Mouse (Mus musculus) brain, embryonic 18.5 days (tissue): ENCODE measurements at regions not wholly inside any gene's neighbourhood (a gene's known extent, or its start where the extent isn't known, plus 50 kb on each side); places are given as distances from the start of the nearest gene placed in this dataset.

Experiments
- DNase-seq: peaks from one replicate; pipeline ENCODE4 v3.0.0-alpha.2; 2012; ENCODE audit warnings: low read depth, low spot score

GRCm38 (mm10) chr16:39650616-39651015 is 333.5 kb upstream of the Lsamp start:
- no peak for DNase-seq

DNA sequence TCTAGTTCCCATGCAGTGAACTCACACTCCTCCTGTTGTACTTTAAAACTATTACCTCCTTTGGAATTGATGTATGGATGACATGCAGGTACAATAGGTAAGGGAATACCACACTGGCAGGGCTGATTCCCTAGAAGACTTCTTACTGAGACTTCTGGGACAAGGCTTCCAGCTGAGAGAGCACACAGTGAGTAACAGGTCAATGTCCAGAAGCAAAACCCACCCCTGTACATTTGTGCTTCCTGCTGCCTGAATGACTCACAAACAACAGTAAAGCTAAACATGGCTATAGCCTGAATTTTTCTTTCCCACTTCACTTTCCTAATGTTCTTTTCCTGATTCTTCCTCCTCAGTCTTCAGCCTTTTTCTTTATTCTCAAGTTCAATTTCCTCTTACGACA is 316.3 kb upstream of the Lsamp start:
- no peak for DNase-seq

- no peak for DNase-seq
These were observed 311.8 kb upstream of the Lsamp start for GRCm38 (mm10) chr16:39672096-39672985.

GRCm38 (mm10) chr16:39675775-39676174 is 308.4 kb upstream of the Lsamp start:
- DNase-seq: peak; percentile 49

GRCm38 (mm10) chr16:39678285-39678684 is 305.9 kb upstream of the Lsamp start:
- no peak for DNase-seq

DNA sequence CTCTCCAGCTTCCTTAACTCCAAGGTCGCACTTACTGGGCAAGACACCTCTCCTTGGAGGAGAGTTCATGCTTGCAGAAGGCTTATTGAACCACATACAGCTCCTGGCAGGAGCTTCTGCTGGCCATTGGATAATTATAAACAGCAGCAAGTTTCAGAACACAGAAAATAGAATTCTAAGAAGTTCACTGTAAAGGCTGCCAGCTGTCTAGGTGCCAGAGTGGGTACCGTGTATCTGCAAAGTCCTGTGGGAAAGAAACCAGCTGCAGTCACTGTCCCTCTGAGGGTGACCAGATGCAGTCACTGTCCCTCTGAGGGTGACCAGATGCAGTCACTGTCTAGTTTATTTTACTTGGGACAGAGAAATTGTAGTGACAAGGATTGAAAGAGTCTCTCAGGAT is 291.1 kb upstream of the Lsamp start:
- DNase-seq: no peak

GRCm38 (mm10) chr16:39695855-39696254 is 288.3 kb upstream of the Lsamp start:
- no peak for DNase-seq

- DNase-seq: no peak
These were observed 285.0 kb upstream of the Lsamp start for GRCm38 (mm10) chr16:39699201-39699600.

DNA sequence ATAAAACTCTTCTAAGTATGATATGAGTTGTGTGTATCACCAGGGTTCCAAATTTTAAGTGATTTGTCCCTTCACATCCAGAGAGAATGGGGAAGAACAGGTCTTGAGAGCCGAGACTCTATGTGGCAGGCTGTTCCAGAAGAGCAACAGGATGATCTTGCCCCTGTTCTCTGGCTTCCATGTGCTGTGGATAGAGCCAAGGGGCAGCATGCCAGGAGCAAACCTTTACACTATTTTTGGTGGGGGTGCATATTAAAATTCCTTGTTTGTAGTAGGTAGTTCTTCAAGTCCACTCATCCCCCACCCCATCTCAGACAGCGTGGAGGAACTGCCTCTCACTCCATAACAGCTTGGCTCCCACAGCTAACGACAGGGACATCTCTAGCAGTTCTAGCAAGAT is 278.0 kb upstream of the Lsamp start:
- no peak for DNase-seq

DNA sequence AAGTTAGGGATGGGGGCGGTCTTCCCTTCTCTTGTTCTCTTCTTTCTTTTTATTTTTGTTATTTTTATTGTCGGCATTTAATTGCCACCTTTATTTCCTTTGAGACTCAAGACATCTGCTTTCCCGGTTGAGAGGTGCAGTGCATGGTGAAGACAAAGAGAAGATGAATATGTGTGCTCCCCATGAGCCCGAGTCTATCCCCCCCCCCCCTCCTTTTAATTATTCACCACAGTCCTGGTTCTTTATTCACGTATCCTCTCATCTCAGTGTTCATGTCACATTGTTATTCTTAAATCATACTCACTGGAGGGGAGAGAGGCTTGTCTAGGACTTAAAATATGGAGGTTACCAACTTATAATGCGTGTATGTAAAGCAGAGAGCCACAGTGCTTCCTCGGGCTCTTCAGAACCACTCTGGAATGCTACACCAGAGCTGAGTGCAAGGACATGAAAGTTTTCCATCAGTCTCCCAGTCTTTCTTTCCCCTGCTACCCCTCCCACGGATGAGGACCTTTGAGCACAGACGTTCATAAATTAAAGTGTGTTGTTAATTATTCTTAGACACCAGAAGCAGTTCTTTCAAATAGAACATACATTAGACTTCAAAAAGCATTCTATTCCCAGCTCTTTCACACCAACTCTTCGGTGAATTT is 274.6 kb upstream of the Lsamp start:
- no peak for DNase-seq

DNA sequence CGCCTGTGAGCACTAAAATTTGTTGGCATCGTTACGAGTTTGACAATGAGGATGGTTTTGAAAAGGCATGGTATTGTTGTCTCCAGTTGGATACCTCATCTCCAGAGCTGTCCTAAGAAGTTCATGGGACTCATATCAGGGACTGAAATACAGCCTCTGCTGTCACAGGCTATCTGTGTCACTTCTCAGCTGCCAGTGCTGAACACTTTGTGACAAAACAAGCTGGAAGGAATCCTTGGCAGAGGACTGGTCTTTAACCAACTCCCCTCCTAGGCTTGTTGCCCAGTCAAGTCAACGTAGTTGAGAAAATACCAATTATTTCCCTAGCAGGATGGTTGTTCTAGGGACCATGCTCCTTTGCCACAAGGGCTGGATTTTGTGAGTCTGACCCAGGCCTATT is 256.6 kb upstream of the Lsamp start:
- no peak for DNase-seq

DNA sequence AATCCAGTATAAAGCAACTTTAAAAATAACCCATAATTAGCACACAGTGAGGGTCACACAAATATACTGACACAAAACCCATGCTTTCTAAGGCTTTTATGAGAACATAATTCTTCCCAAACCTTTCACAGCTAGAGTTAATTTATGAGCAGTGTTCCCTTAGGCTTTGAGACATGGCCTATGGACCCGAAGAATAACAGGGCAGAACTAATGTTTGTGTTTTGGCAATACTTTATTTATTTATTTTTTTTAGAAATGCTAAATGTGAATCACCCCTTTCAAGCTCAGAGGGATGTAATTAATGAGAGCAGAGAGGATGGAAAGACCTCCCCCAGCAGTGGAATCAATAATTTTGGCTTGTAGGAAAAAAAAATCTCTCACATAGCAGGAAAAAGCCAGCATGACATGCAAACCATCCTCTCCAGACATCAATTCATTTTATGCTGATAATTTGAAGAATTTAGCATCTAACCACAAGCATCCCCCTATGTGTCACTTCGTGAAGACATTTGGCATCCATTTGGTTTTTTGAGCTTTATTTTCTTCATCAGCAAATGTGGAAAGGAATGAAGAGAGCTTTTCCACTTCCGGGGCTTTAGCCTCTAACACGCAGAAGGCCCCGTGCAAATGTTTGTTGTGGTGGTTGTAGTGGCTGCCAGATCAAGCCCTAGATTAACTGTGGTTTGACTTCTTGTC is 238.0 kb upstream of the Lsamp start:
- DNase-seq: no peak

DNA sequence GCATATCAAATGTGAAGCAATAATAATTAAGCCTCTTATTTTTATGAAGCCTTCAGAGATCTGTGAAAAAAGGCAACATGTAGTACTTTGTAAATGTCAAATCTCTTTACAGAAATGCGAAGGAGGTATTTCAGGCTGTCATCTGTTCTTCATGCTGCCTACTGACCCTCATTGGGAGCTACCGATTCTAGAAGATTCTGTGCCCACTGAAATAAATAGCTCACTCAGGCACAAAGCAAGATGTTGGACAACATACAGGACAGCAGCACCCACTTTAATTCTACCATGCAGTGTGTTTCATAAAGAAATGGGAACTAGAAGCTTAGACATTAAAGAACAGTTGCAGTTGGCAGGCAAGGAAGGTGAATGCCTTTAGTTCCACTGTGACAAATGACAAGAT is 232.4 kb upstream of the Lsamp start:
- no peak for DNase-seq

DNA sequence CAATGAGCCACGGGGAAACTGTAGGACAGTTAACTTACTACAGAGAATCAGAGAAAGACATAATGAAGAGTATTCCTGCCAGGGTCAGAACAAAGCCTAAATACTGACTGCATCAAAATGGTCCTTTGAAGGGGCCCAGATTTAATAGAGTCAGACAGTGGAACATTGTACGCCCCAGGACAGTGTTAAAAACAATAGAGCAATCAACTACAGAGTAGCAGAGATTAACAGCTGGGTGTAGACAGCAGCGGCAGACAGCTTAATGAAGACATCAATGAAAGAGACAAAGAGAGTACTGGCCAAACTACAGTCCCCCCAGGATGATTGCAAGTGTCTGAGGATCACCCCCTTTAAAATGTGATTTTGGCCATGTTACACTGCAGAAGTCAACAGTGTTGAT is 183.1 kb upstream of the Lsamp start:
- no peak for DNase-seq

- peak; percentile 24 for DNase-seq
These were observed 164.0 kb upstream of the Lsamp start for GRCm38 (mm10) chr16:39820131-39820530.

DNA sequence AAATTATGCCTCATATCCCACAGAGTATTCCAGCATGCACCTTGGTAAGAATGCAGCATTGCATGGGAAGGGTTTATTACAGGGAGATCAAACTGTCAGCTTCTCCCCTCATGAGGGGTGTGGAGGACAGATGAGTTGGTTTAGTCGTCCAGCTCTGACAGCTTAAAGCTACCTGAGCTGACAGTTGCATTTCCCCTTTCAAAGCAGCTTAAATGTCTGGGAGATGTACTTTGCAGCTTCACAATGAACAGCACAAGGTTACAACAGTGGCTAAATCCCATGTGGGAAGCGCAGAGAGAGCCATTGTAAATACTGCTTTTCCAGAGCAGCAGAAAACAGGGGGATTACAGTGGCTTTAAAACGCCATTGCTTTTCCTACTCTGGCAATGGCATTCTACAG is 149.9 kb upstream of the Lsamp start:
- DNase-seq: no peak

DNA sequence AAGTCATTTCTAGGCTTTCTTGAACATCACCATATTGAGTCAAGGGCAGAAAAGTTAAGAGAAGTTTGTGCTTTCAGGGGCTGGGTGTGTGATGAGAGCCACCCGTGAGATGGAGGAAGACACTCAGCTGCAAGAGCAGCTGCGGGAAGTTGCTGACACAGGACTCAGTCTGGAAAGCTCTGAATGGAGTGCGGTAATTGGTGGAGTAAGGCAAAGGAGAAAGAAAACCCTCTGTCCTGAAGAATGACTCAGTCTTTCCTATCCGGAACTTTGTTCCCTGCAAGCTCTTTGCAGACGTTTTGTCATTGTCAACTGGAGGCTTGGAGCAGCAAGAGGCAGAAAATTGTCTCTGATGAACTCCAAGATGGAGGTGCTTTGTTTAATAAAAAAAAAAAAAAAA is 102.6 kb upstream of the Lsamp start:
- DNase-seq: no peak

- DNase-seq: no peak
These were observed 96.2 kb upstream of the Lsamp start for GRCm38 (mm10) chr16:39887944-39888343.
